Mouse (Mus musculus): ENCODE measurements around the gene Cherp.

Gene Cherp

GRCm38 (mm10) chr8:72413839-72414238 lies 61.2 kb downstream of the Cherp start:
- DNase-seq (ENCODE audit: low spot score): peak; percentile 13

All from embryo, embryonic 10 days (tissue).